Mouse (Mus musculus) thymus, postnatal 0 days (tissue): ENCODE measurements around the gene Strbp. TPM values are rescaled to one million over a fixed set of nuclear protein-coding genes. Genes with fewer than 3 reads are reported as not detected.

ENCODE experiments used
- DNase-seq: peaks from one replicate; pipeline ENCODE4 v3.0.0-alpha.2; 2015; ENCODE audit warnings: low spot score
- polyA plus RNA-seq: library from polyadenylated mRNA; unstranded; fragments of >200 nt; fragmentation: Nextera tagmentation; extraction: Ambion mirVana; gene quantifications from 2 replicates; pipeline ENCODE4 v1.2.1, GENCODE M21; 2015

Strbp gene
- polyA plus RNA-seq, 1 experiment from 2014 or later: 70.5 TPM

GRCm38 (mm10) chr2:37704141-37704760 lies 592 bp upstream of the Strbp start:
- DNase-seq: no peak

DNA sequence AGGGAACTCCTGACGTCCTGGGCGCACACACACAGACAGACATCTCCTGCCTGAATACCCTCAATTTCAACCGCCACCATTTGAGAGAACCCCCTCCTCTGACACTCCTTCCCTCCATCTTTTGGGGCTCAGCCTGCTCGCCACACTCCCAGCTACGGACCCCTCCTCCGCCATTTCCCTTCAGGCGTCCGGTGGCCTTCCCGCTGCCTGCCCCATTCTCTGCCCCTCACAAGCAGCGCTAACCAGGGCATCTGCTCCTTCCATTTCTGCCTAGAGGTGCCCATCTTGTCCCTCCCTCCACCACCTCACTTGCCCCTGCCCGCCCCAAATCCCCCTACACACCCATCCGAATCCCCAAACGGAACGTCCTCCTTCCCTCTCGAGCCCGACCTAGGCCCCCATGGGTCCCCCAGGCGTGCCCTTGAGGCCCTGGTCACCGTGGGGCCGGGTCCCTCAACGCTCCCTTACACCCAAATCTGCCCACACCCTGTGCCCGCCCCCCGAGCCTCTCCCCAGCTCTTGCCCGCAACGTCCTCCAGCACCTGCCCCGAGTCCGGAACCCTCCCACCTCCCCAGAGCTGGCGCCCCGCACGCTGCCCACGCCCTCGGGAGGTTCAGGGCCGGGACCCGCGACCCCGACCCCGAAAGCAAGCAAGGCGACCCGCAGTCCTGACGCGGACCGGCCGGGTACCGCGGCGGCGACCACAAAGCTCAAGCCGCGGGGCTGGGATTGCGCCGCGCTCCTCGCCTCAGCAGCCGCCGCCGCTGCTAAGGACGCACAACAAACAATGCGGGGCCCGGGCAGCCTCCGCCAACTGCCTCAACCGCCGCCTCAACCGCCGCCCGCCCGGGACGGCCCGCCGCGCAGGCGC lies 1.1 kb downstream of the Strbp start:
- DNase-seq: peak; percentile 45

DNA sequence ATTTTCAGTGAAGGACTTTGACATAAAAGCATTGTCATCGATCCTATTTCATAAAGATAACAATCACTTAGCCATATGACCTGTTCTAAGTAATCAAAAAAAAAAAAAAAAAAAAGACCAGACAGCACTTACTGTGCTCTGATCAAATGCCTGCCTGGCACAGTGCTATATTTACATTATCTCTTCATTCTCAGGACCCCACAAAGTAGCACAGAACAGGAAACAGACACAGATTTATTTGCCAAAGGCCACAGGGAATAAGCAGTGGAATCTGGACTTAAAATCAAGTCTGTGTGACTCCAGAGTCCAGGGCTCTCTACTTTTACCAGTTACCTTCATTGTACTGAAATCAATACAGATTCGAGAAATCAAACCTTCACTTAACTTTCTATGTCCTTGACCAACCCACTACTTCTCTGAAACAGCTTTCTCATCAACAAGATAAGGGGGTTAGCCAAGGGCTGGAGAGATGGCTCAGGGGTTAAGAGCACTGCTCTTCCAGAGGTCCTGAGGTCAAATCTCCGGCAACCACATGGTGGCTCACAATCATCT lies 14.5 kb downstream of the Strbp start:
- DNase-seq: no peak

DNA sequence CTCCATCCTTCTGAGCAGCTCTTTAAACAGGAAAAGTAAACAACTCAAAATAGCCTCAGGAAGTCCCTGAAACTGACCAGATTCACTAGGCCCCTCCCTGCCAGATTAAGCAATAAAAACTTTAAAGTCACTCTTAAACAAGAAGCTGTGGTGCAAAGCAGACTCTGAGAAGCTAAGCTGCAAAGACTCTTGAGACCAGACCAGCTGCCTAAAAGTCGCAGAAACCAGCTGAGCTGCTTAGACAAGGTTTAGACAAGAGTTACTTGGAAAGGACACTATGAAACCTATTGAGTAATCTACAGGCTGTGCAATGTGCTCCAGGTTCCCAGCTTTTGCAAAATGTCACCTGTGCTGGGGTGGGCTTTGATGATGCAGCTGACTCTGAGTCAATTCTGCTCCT lies 16.6 kb downstream of the Strbp start:
- no peak for DNase-seq

GRCm38 (mm10) chr2:37684864-37685263 lies 18.8 kb downstream of the Strbp start:
- no peak for DNase-seq

GRCm38 (mm10) chr2:37682197-37682811 lies 21.4 kb downstream of the Strbp start:
- DNase-seq: no peak

DNA sequence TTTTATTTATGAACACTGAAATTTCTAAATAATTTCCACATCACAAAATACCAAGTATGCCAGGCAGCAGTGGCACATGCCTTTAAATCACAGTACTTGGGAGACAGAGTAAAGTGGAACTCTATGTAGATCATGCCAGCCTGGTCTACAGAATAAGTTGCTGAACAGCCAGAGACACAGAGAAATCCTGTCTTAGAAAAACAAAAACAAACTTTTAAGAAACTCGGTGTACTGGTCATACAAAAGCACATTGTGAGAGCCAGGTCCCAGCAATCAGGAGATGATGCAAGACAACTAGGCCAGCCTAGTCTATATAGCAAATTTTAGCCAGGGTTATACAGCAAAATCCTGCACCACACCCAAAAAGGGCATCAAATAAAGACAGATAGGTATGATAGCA lies 52.6 kb downstream of the Strbp start:
- DNase-seq: no peak

- no peak for DNase-seq
Measured at GRCm38 (mm10) chr2:37649590-37649989, 54.1 kb downstream of the Strbp start.

DNA sequence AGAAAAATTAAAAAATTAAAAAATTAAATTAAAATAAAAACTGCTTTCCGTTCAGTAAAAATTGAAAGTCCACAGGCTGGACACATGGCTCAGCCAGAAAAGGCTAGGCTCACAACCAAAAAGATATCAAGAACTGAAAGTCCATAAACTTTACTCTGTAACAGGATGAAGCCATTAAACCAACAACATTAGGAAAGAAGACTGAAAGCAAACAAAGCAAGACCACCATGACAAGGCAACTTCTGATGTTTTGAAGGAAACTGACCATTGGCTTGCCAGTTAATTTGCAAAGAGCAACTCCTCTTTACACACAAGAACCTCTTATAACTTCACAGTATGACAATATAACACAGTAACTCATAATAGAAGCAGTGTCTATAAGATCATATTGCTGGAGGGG lies 54.7 kb downstream of the Strbp start:
- no peak for DNase-seq

GRCm38 (mm10) chr2:37623343-37623742 lies 80.3 kb downstream of the Strbp start:
- no peak for DNase-seq

DNA sequence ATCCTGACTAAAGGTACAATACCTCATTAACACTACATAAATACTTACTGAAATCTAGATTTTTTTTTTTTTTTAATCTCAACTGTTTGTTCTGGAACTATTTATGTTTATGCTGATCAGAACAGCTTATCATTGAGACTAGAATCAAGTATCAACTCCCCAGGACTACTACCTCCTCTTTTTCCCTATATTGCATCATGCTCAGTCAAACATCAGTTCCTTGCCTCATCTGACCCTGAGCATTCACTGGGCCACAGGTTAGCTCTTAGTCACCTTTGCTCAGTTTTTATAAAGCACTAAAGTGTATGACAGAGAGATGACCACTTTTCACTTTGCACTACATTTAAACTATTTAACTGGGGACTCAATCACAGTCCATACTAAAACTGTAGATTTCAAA lies 115.7 kb downstream of the Strbp start:
- DNase-seq: no peak

DNA sequence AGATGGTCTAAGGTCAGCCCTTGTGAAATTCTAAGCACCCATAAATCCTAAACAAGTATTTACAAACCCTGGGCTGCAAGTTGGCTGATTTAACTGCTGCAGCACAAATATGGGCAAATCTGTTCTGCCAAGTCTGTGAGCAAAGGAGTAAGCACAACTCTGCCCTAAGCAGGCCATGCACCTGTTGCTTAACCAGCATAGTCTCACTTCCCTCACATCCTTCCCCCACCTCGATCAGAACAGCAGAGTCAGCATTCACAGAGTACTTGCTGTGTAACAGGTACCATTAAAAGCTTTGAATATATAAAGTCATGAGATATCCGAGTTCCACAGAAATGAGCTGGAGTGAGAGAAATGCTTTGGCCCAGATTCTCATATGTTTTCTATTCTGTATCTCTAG lies 125.5 kb downstream of the Strbp start:
- DNase-seq: no peak

DNA sequence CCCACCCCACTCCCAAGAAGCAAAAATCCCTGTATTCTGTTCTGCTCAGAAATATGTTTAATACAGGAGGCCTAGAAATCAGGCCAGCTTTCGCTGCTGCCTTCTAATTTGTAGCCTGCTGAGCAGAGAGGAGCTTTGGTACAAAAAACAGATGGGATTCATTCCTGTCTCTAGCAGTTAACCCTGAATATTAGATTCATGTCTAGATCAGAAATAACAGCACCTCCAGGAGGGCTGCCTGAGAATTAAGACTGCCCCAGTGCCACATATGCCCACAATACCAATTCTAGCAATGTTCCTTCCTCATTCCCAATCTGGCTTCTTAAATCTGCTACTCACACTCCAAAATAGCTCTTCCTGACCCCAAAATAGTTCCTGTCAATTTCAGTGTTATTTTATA lies 127.0 kb downstream of the Strbp start:
- DNase-seq: no peak

DNA sequence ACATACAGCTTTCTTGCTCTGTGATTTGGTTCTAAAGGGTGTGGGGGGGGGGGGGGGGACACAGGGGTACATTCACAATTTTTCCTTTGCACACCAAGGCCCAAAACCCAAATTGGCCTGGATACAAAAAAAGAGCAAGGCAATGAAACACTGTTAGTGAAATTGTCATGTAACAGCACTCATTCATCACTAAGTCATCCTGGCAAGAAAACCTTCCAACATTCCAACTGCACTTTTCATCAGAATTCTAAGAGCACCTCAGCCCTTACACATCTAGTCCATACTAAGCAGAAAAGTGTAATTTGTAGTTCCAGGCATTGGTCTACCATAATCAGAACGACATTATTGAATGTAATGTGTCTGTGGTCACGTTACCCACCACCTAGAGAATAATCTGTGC lies 131.5 kb downstream of the Strbp start:
- no peak for DNase-seq

DNA sequence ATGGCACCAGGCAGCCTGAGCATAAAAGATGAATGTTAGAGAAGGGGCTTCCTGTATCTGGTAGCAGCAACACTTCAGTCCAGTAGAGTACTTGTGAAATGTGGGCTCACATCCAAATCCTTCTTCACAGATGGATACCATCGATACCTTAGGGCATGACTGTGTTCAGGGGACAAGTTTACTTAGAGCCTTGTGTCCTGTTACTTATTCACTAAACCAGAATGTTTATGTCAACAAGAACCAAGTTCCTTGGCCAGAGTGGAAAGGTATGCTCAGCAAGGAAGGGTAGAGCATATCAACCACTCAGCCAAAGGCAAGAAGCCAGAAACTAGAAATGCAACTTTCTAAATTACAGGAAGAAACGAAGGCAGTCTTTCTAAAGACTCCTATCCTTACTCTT lies 133.0 kb downstream of the Strbp start:
- DNase-seq: no peak

DNA sequence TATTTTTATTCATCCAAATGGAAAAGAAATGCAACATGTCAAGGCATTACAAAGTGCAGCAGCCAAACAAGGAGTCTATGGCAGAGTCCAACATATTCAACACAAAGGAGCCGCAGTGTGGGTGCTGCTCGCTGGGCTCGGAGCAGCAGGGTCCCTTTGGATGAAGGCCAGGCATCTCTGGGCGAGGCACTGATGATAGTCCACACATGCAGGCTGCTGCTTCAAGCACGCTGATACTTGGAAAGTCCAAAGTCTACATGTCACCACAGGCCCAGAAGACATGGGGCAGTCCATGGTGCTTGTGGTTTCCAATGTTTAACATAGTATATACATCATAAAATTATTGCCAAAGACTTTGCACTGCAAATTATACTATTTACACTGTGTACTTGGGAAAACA lies 133.8 kb downstream of the Strbp start:
- no peak for DNase-seq

- DNase-seq: no peak
Measured at GRCm38 (mm10) chr2:37566035-37566434, 137.6 kb downstream of the Strbp start.

DNA sequence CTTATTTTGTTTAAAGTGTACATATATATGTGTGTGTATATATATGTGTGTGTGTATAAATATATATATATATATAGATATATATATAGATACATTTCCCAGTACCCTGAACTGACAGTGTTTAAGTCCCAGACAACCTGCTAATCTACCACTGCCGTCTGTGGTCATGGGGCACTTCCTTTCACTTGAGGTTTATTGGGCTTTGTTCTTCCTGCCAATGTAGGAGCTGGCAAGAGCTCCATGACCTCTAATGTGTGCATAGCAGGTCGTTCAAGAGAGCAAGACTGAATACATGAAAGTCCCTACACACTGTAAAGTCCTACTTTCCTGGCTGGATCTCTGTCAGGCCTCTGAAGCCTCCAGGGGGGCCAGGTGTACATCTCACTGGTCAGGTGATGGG lies 138.1 kb downstream of the Strbp start:
- peak; percentile 40 for DNase-seq

DNA sequence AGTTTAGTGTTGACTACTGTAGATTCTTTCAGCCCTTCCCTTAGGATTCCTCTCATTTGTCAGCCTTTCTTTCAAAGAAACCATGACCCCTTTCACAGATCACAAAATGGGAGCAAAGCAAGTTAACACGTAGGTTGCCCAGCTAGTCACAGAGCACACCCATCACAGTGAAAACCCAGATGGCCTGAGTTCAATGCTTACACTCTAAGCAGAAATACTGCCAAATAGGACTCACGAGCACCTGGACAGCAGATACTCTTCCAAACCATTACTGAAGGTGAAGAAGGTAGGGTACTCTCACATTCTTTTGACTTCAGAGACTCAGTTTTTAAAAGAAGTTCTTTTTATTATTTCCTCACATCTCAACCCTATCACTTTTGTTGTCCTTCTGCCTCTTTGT lies 147.3 kb downstream of the Strbp start:
- DNase-seq: no peak

DNA sequence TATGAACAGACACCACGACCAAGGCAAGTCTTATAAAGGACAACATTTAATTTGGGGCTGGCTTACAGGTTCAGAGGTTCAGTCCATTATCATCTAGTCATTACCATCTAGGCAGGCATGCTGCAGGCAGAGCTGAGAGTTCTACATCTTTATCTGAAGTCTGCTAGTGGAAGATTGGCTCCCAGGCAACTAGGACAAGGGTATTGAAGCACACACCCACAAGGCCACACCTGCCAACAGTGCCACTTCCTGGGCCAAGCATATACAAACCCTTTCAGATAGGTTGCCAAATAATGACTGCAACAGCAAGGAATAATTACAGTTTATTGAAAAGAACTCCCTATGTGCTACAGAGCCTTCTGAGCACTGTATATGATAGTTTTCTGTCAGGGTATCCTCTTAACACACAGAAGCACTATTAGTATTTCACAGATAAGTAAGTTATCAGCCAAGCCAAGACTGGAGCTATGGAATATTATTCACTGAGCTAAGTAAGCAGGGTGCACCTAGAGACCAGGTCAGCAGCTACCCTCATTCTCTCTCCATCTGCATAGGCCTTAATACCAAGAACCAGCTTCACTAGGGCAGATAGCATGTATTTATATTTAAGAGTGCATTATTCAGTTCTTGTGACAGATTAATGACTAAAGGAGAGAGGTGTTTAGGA lies 154.2 kb downstream of the Strbp start:
- DNase-seq: no peak

DNA sequence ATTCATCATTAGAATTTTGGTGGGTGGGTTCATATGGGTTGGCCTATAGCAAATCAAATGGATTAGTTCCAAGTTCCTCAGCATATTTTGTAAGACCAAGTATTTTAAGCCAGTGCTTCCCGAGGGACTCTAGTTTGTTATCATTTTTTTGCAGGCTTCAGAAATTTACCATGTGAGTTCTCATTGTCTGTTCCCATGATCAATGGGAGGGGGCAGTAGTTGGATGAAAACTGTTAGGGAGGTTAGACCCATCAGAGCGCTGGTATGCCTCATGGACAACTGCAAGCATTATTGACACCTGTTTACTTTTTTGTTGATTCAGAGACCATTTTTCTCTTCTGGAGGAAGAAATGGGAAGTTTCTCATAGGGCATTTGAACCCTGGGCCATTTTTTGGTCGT lies 172.0 kb downstream of the Strbp start:
- DNase-seq: no peak

GRCm38 (mm10) chr2:37530766-37531165 lies 172.9 kb downstream of the Strbp start:
- DNase-seq: no peak
